Mouse (Mus musculus): ENCODE measurements around the gene Kcp. TPM values are rescaled to one million over a fixed set of nuclear protein-coding genes. Genes with fewer than 3 reads are reported as not detected.

Gene Kcp
- total RNA-seq, 2 experiments from 2014 or later = not detected

- ATAC-seq (ENCODE audit: poor library complexity, severe bottlenecking) = no peak
Observed at GRCm38 (mm10) chr6:29426331-29426730, 81.4 kb downstream of the Kcp start.

GRCm38 (mm10) chr6:29425118-29425517 is 82.6 kb downstream of the Kcp start:
- no peak for ATAC-seq (ENCODE audit: poor library complexity, severe bottlenecking)

Other genes starting within 250 kb of the Kcp start
- gene Hilpda, start 235.5 kb downstream of the Kcp start, total RNA-seq (2015) = 2.2 and 7.1 TPM in 2 replicates
- 1.9 and 3.1 TPM in 2 replicates for gene Hilpda, start 235.5 kb downstream of the Kcp start, total RNA-seq (2017)
- not detected in 2 replicates for gene Fam71f2, start 228.4 kb downstream of the Kcp start, total RNA-seq (2015)
- not detected in 2 replicates for gene Fam71f2, start 228.4 kb downstream of the Kcp start, total RNA-seq (2017)
- gene Fam71f1, start 188.8 kb downstream of the Kcp start, total RNA-seq (2015) = not detected in 2 replicates
- not detected in 2 replicates for gene Fam71f1, start 188.8 kb downstream of the Kcp start, total RNA-seq (2017)
- gene Calu, start 159.9 kb downstream of the Kcp start, total RNA-seq (2015) = 53.9 and 57.4 TPM in 2 replicates
- 123 and 142 TPM in 2 replicates for gene Calu, start 159.9 kb downstream of the Kcp start, total RNA-seq (2017)
- gene Opn1sw, start 119.5 kb downstream of the Kcp start, total RNA-seq (2015) = not detected in 2 replicates
- not detected in 2 replicates for gene Opn1sw, start 119.5 kb downstream of the Kcp start, total RNA-seq (2017)
- gene Ccdc136, start 111.6 kb downstream of the Kcp start, total RNA-seq (2015) = 0.11 TPM in 1 of 2 replicates, not detected in the other
- 1.5 TPM in 1 of 2 replicates, not detected in the other for gene Ccdc136, start 111.6 kb downstream of the Kcp start, total RNA-seq (2017)
- not detected in 2 replicates for gene Flnc, start 74.7 kb downstream of the Kcp start, total RNA-seq (2015)
- not detected in 2 replicates for gene Flnc, start 74.7 kb downstream of the Kcp start, total RNA-seq (2017)
- gene Atp6v1f, start 40.2 kb downstream of the Kcp start, total RNA-seq (2015) = 238 and 251 TPM in 2 replicates
- gene Atp6v1f, start 40.2 kb downstream of the Kcp start, total RNA-seq (2017) = 225 and 238 TPM in 2 replicates
- gene Atp6v1fnb, start 36.5 kb downstream of the Kcp start, total RNA-seq (2015) = 0.67 TPM in 1 of 2 replicates, not detected in the other
- gene Atp6v1fnb, start 36.5 kb downstream of the Kcp start, total RNA-seq (2017) = 0.29 TPM in 1 of 2 replicates, not detected in the other
- gene Irf5, start 18.7 kb upstream of the Kcp start, total RNA-seq (2015) = 133 and 149 TPM in 2 replicates
- gene Irf5, start 18.7 kb upstream of the Kcp start, total RNA-seq (2017) = 231 and 243 TPM in 2 replicates
- 54.6 and 56.1 TPM in 2 replicates for gene Tnpo3, start 101.9 kb upstream of the Kcp start, total RNA-seq (2015)
- gene Tnpo3, start 101.9 kb upstream of the Kcp start, total RNA-seq (2017) = 49.7 and 50.3 TPM in 2 replicates
- 1.5 and 3.7 TPM in 2 replicates for gene Tspan33, start 186.3 kb upstream of the Kcp start, total RNA-seq (2015)
- 2.7 and 5.0 TPM in 2 replicates for gene Tspan33, start 186.3 kb upstream of the Kcp start, total RNA-seq (2017)
- gene Smo, start 227.6 kb upstream of the Kcp start, total RNA-seq (2015) = 2.6 and 4.3 TPM in 2 replicates
- 2.3 and 2.5 TPM in 2 replicates for gene Smo, start 227.6 kb upstream of the Kcp start, total RNA-seq (2017)